ENCODE assay signal across 1 mouse cellular context in the genomic region with DNA sequence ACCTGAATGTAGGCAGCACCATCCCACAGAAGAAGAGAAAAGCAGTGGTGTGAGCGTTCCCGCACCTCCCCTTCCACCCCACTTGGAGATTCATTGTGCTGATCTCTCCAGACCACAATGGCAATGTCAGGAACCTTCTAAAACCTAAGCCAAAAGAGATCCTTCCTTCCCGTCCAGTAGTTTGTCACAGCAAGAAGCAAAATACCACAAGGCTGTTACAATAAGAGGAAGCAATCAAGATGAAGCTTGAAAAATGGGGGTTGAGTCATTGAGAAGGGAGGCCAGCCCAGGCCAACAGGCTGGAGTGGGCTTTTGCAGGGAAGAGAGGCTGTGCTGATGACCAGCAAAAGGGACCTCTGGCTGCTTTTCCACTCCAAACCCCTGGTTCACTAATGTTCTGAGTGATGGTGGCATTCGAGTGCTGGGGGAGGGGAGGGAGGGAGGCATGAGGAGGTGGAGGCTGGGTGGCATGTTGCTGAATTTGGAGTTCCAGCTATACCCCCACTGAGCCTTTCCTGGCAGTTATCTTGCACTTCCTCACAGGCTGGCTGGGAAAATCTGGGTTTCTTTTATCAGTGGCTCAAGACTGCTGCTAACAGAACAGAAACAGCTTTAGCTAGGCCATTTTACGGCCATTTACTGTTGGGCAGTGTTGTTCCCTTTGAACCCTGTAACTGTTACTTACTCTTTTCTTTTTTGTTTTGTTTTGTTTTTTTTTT.
TF ChIP-seq lines count a peak whose summit lies in the region.

No protein-coding gene starts in this region.

TF ChIP-seq in MEL, 35 proteins besides CTCF, POLR2A, EP300 and RAD21:
- TF ChIP-seq TBP (IDR thresholded peaks at IDR 0.05; ENCODE audit: low read depth, low read length) = no peak
- TF ChIP-seq RCOR1 (IDR thresholded peaks at IDR 0.05; ENCODE audit: low read depth, low read length) = no peak
- TF ChIP-seq POLR2AphosphoS5 (IDR thresholded peaks at IDR 0.05; ENCODE audit: borderline replicate concordance, low read depth, low read length) = no peak
- TF ChIP-seq SIN3A (IDR thresholded peaks at IDR 0.05; ENCODE audit: low read length) = no peak
- TF ChIP-seq USF2 (IDR thresholded peaks at IDR 0.05; ENCODE audit: borderline replicate concordance in 1 of 2, insufficient read depth in 1 of 2, low read depth in 1 of 2, low read length in 2 of 2) = no peak
- TF ChIP-seq POLR2AphosphoS2 (IDR thresholded peaks at IDR 0.05; ENCODE audit: low read length) = no peak
